Mouse (Mus musculus) layer of hippocampus, adult 11-12 months (tissue): Measurements from ENCODE around the gene Pnlip.

Source experiments
- DNase-seq: peaks from one replicate; pipeline ENCODE4 v3.0.0; 2022; ENCODE audit warnings: low spot score

Gene Pnlip

GRCm38 (mm10) chr19:58727756-58728155 lies 75.5 kb downstream of the Pnlip start:
- no peak for DNase-seq

- no peak for DNase-seq
Measured at GRCm38 (mm10) chr19:58728445-58729031, 76.2 kb downstream of the Pnlip start, which contains the start of gene Pnliprp1. Gene Pnliprp1 (plus strand): TSS chr19:58728887.
